Mouse (Mus musculus): Measurements from ENCODE around the gene Myo6. TPM values are rescaled to one million over a fixed set of nuclear protein-coding genes. Genes with fewer than 3 reads are reported as not detected.
A peak's percentile ranks its signal among the peaks of the same experiment; 100 is the strongest.

Myo6 gene
- polyA plus RNA-seq, 1 experiment from 2014 or later = 32.2 TPM

DNA sequence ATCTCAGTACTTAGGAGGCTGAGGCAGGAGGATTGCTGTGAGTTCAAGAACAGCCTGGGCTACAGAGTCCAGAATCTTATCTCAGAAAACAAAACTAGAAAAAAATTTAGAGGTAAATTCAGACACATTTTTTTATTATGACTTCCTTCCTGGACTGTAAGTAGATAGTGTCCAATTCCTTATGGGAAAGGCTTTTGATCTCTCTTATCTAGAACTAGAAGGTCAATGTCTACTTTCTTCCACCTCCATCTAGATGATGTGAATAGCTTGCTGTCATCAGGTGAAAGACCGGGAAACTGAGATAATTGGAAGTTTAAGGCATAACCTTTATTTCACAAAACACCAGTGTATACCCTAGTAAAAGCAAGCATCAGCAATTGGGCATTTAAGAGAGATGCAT lies 16.9 kb downstream of the Myo6 start:
- no peak for TF ChIP-seq CTCF (IDR thresholded peaks at IDR 0.05; ENCODE audit: low read depth)
- Histone ChIP-seq H3K4me3 (ENCODE audit: low read depth, low read length) (no peak overlapping the region), H3K9me3 (ENCODE audit: low read depth, low read length) (no peaks in the 10 kb centered on the region), H3K4me2 (no peak overlapping the region), H3K36me3 (ENCODE audit: insufficient read depth) (no peaks in the 10 kb centered on the region), H3K9ac (no peak overlapping the region), H3K27ac (ENCODE audit: low read depth) (no peak overlapping the region), H3K27me3 (ENCODE audit: insufficient read depth, low read length) (no peaks in the 10 kb centered on the region), H3K4me1 (ENCODE audit: insufficient read depth) (no peaks in the 10 kb centered on the region)
- ATAC-seq (ENCODE audit: insufficient read depth) (no peak), DNase-seq (no peak)
- whole genome bisulfite sequencing = 67% methylated on average over 1 of the region's 1 CpGs

- no peak for TF ChIP-seq CTCF (IDR thresholded peaks at IDR 0.05; ENCODE audit: low read depth)
- ATAC-seq (ENCODE audit: insufficient read depth) (no peak), DNase-seq (no peak)
- H3K27me3 ChIP-seq (ENCODE audit: insufficient read depth, low read length) = no peaks in the 10 kb centered on the region
- H3K4me2 ChIP-seq = no peak overlapping the region
- no peak overlapping the region for H3K4me3 ChIP-seq (ENCODE audit: low read depth, low read length)
- no peak overlapping the region for H3K27ac ChIP-seq (ENCODE audit: low read depth)
- no peak overlapping the region for H3K9ac ChIP-seq
- WGBS = 83% methylated on average over 5 of the region's 5 CpGs
- H3K4me1 ChIP-seq (ENCODE audit: insufficient read depth) = no peaks in the 10 kb centered on the region
- no peaks in the 10 kb centered on the region for H3K36me3 ChIP-seq (ENCODE audit: insufficient read depth)
- no peaks in the 10 kb centered on the region for H3K9me3 ChIP-seq (ENCODE audit: low read depth, low read length)
These were observed 19.3 kb downstream of the Myo6 start for GRCm38 (mm10) chr9:80184138-80184537.

- no peak for TF ChIP-seq CTCF (IDR thresholded peaks at IDR 0.05; ENCODE audit: low read depth)
- DNase-seq = no peak
- no peak overlapping the region for H3K9ac ChIP-seq
- ATAC-seq (ENCODE audit: insufficient read depth) = no peak
- no peak overlapping the region for H3K27ac ChIP-seq (ENCODE audit: low read depth)
- no peaks in the 10 kb centered on the region for H3K4me1 ChIP-seq (ENCODE audit: insufficient read depth)
- H3K9me3 ChIP-seq (ENCODE audit: low read depth, low read length) = no peaks in the 10 kb centered on the region
- no peak overlapping the region for H3K4me3 ChIP-seq (ENCODE audit: low read depth, low read length)
- H3K4me2 ChIP-seq = no peak overlapping the region
- H3K27me3 ChIP-seq (ENCODE audit: insufficient read depth, low read length) = no peaks in the 10 kb centered on the region
- WGBS = 61% methylated on average over 3 of the region's 3 CpGs
- H3K36me3 ChIP-seq (ENCODE audit: insufficient read depth) = no peaks in the 10 kb centered on the region
These were observed 20.9 kb downstream of the Myo6 start for GRCm38 (mm10) chr9:80185737-80186136.

- ATAC-seq (ENCODE audit: insufficient read depth) (no peak), DNase-seq (no peak)
- Histone ChIP-seq H3K36me3 (ENCODE audit: insufficient read depth) (no peaks in the 10 kb centered on the region), H3K27me3 (ENCODE audit: insufficient read depth, low read length) (no peaks in the 10 kb centered on the region), H3K4me3 (ENCODE audit: low read depth, low read length) (no peak overlapping the region), H3K27ac (ENCODE audit: low read depth) (no peak overlapping the region), H3K9me3 (ENCODE audit: low read depth, low read length) (no peaks in the 10 kb centered on the region), H3K4me2 (no peak overlapping the region), H3K4me1 (ENCODE audit: insufficient read depth) (no peaks in the 10 kb centered on the region), H3K9ac (no peak overlapping the region)
- no peak for TF ChIP-seq CTCF (IDR thresholded peaks at IDR 0.05; ENCODE audit: low read depth)
- whole genome bisulfite sequencing = 92% methylated on average over 8 of the region's 8 CpGs
These were observed 21.9 kb downstream of the Myo6 start for GRCm38 (mm10) chr9:80186693-80187092.

DNA sequence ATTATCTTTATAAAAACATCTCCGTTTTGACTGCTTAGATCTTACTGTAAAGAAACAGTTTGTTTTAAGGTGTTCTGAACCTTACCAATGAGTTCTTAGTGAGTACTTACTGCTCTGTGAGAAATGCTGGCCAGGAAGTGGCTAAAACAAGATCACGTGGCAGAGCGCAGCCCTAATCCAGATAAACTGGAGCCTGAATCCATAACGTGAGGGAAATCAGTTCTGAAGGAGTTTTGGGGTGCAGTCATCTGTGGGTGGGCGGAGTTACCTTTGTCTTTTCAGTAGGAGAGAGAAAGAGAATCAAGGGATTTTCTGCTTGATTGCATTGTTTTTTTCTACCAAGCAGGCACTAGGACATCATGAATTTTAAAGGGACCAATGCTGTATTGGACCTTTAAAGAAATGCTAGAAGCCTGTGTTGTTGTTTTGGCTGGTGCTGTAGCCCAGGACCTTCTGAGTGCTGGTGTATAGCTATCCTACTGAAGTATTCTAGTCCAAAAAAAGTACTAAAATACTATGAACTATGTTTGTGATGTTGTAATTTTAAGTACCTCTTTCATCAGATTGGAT lies 23.6 kb downstream of the Myo6 start:
- no peak overlapping the region for H3K9ac ChIP-seq
- no peaks in the 10 kb centered on the region for H3K4me1 ChIP-seq (ENCODE audit: insufficient read depth)
- no peak overlapping the region for H3K4me2 ChIP-seq
- H3K36me3 ChIP-seq (ENCODE audit: insufficient read depth) = no peaks in the 10 kb centered on the region
- no peak for DNase-seq
- no peaks in the 10 kb centered on the region for H3K9me3 ChIP-seq (ENCODE audit: low read depth, low read length)
- no peaks in the 10 kb centered on the region for H3K27me3 ChIP-seq (ENCODE audit: insufficient read depth, low read length)
- no peak overlapping the region for H3K4me3 ChIP-seq (ENCODE audit: low read depth, low read length)
- WGBS = 52% methylated on average over 5 of the region's 5 CpGs
- TF ChIP-seq CTCF (IDR thresholded peaks at IDR 0.05; ENCODE audit: low read depth) = no peak
- no peak for ATAC-seq (ENCODE audit: insufficient read depth)
- H3K27ac ChIP-seq (ENCODE audit: low read depth) = no peak overlapping the region

GRCm38 (mm10) chr9:80191240-80191639 lies 26.4 kb downstream of the Myo6 start:
- H3K27ac ChIP-seq (ENCODE audit: low read depth) = no peak overlapping the region
- no peak for TF ChIP-seq CTCF (IDR thresholded peaks at IDR 0.05; ENCODE audit: low read depth)
- H3K9ac ChIP-seq = no peak overlapping the region
- no peaks in the 10 kb centered on the region for H3K36me3 ChIP-seq (ENCODE audit: insufficient read depth)
- H3K27me3 ChIP-seq (ENCODE audit: insufficient read depth, low read length) = no peaks in the 10 kb centered on the region
- no peak overlapping the region for H3K4me3 ChIP-seq (ENCODE audit: low read depth, low read length)
- no peak overlapping the region for H3K4me2 ChIP-seq
- no peaks in the 10 kb centered on the region for H3K4me1 ChIP-seq (ENCODE audit: insufficient read depth)
- no peak for DNase-seq
- H3K9me3 ChIP-seq (ENCODE audit: low read depth, low read length) = no peaks in the 10 kb centered on the region
- no peak for ATAC-seq (ENCODE audit: insufficient read depth)
- WGBS = 76% methylated on average over 6 of the region's 6 CpGs

DNA sequence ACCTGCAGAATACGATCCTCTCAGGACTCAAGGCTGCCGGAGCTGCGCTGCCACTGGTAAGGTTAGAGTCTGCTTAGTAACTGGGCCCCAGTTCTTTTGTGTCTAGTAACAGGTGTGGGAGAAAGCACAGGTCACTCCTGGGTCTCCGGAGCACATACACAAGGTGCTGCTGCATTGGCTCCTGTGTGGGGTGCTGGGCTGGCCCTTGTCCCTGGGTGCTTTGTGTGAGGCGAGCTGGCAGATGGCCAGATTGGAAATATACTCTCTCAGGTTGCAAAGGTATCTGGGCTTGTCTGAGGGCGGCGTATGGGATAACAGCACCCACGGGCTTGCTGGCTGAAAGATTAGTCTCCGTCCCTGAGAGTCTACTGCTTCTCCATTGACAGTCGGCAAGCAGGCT lies 27.5 kb downstream of the Myo6 start:
- no peak overlapping the region for H3K9ac ChIP-seq
- H3K4me1 ChIP-seq (ENCODE audit: insufficient read depth) = no peaks in the 10 kb centered on the region
- no peaks in the 10 kb centered on the region for H3K9me3 ChIP-seq (ENCODE audit: low read depth, low read length)
- no peak for TF ChIP-seq CTCF (IDR thresholded peaks at IDR 0.05; ENCODE audit: low read depth)
- no peaks in the 10 kb centered on the region for H3K36me3 ChIP-seq (ENCODE audit: insufficient read depth)
- H3K27me3 ChIP-seq (ENCODE audit: insufficient read depth, low read length) = no peaks in the 10 kb centered on the region
- H3K4me3 ChIP-seq (ENCODE audit: low read depth, low read length) = no peak overlapping the region
- DNase-seq = peak; percentile 12
- ATAC-seq (ENCODE audit: insufficient read depth) = peak; percentile 35; the same call in 1 of the 2 replicates
- no peak overlapping the region for H3K4me2 ChIP-seq
- WGBS = 70% methylated on average over 10 of the region's 10 CpGs
- H3K27ac ChIP-seq (ENCODE audit: low read depth) = no peak overlapping the region

DNA sequence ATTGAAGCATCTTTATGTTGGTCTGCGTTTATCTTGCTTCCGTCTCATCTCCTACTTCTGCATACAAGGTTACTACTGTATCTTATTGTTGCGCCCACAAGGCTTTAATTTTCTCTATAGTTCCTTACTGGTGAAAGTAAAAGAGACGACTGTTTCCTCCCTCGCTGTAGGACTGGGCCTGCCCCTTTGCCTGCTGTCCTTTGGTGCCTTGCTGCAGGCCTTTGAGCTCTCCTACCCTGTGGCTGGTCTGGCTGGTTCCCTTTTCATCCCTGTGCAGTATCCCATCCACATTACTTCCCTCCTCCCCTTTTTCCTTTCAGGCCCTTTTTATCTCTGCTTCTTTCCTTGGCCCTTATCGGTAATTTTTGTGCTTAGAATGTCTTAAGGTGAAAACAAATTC lies 29.6 kb downstream of the Myo6 start:
- TF ChIP-seq CTCF (IDR thresholded peaks at IDR 0.05; ENCODE audit: low read depth) = no peak
- WGBS = 74% methylated on average over 6 of the region's 6 CpGs
- H3K27me3 ChIP-seq (ENCODE audit: insufficient read depth, low read length) = no peaks in the 10 kb centered on the region
- no peaks in the 10 kb centered on the region for H3K9me3 ChIP-seq (ENCODE audit: low read depth, low read length)
- H3K4me1 ChIP-seq (ENCODE audit: insufficient read depth) = no peaks in the 10 kb centered on the region
- no peak overlapping the region for H3K4me2 ChIP-seq
- H3K27ac ChIP-seq (ENCODE audit: low read depth) = no peak overlapping the region
- DNase-seq (no peak), ATAC-seq (ENCODE audit: insufficient read depth) (no peak)
- no peak overlapping the region for H3K9ac ChIP-seq
- H3K4me3 ChIP-seq (ENCODE audit: low read depth, low read length) = no peak overlapping the region
- H3K36me3 ChIP-seq (ENCODE audit: insufficient read depth) = no peaks in the 10 kb centered on the region
